Mouse (Mus musculus) heart, adult 10 weeks (tissue): Measurements from ENCODE around the gene Efna5. TPM values are rescaled to one million over a fixed set of nuclear protein-coding genes. Genes with fewer than 3 reads are reported as not detected.

ENCODE experiments used
- polyA plus RNA-seq: library from polyadenylated mRNA; stranded (reverse); fragments of 350-450 nt; fragmentation: Illumina TruSeq; extraction: RNeasy Lipid Tissue Mini Kit (QIAGEN cat#74804); gene quantifications from one replicate; pipeline ENCODE4 v1.2.3, GENCODE M21; 2014; ENCODE audit warnings: low read depth, low replicate concordance

Efna5 gene
- polyA plus RNA-seq = 4.7 TPM

DNA sequence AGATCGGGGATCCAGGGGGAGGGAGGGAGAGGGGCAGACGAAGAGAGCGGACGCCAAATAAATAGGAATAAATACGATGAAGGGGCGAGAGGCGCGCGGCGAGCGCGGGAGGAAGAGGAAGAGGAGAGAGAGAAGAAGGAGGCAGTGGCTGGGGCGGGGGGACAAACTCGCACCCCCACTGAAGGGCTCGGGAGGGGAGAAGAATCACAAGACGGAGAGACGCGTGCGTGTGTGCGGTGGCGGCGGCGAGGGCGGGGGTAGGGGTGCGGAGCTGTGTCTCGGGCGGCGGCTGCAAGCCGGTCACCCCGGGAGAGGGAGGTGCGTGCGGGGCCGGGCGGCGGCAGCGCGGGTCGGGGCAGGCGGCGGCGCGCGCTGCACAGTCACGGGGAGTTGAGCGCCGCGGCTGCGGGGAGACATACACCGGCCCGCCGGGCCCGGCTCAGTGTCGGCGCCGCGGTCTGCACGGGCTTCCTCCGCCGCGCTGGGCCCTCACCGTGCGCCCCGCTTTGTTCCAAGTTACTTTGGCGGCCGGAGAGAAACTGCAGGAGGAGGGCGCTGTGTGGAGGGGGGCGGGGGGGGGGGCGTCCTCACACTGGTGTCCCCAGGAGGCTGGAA is at the start of gene Efna5:
Gene Efna5 (minus strand): TSS at position 142 of the 615 bp plus-strand sequence.

